Mouse (Mus musculus) cerebellum, adult 9-10 months (tissue): ENCODE data around the gene Lrrc51.
"Not testable (repeated sequence)": the region's sequence is repeated elsewhere in the genome, so short reads cannot be mapped to it uniquely, and the experiment has no call there.

ENCODE experiments used
- DNase-seq: peaks from one replicate; pipeline ENCODE4 v3.0.0; 2022

The Lrrc51 gene

DNA sequence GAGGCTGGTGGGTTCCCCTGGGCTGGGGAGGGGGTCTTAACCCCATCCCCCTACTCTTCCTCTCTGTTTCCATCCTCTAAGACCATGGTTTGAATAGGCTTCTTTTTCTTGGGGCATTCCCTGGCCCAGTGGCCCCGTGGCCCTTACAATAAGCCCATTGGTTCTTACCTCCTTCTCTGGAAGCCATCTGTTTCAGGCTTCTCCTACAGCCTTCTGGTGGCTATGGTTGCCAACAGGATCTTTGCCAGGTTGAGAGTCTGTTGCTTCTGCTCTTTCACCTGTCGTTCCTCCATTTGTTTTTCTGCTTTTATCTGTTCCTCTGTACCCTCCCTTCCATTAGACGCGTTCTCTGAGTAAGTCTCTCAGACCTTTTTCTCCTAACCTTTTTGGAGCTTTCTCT lies 3.9 kb upstream of the Lrrc51 start:
- peak; percentile 98 for DNase-seq

- peak; percentile 59 for DNase-seq
Measured at GRCm38 (mm10) chr7:101936996-101937395, 3.3 kb upstream of the Lrrc51 start.

GRCm38 (mm10) chr7:101935957-101936356 lies 2.3 kb upstream of the Lrrc51 start:
- DNase-seq, result peak; percentile 51

DNA sequence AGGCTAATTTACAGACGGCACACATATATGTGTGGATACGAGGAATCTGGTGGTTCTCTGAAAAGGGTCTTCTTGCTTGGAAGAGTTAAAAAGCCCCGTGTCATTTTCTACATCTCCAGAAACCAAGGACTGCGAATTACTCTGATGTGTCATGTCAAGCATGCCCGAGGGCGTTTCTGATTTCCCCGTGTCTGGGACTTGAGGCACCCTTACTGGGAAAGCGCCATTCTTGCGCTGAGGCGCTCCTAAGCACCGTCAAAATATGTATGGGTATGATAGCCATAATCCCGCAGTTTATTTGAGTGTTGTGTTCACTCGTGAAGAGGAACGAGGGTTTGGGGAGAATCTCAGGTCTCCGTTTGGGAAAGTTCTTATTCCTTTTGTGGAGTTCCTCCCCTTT lies 395 bp downstream of the Lrrc51 start:
- DNase-seq, result no peak

DNA sequence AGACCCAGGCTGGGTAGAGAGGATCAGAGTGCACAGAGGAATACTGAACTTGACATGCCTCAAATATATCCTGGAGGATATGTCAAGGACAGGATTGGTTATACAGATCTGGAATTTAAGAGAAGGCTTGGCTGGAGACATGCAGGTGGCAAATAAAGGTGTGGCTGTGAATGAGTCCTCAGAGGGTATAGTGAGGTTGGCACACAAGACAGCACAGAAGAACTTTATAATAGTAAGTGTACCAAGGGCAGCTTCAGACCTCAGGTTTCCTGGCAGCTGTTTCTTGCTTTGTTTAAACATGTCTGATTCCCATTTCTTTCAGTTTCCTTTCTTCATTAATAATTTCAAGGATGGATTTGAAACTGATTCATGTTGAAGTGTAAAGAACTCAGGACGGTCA lies 1.1 kb downstream of the Lrrc51 start:
- DNase-seq, result no peak

- no peak for DNase-seq
Measured at GRCm38 (mm10) chr7:101928093-101928492, 5.6 kb downstream of the Lrrc51 start.

DNA sequence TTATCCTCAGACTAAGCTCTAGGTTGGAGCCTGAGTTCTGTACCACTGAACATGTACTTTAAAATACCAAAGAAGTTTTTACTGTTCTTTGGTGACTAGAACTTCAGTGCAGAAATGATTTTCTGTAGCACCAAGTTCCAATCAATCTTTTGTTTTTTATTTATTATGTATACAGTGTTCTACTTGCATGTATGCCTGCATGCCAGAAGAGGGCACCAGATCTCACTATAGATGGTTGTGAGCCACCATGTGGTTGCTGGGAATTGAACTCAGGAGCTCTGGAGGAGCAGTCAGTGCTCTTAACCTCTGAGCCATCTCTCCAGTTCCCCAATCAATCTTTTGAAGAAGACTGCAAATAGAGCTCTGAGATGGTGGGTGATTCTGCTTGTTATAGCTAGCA lies 7.8 kb downstream of the Lrrc51 start:
- DNase-seq, result not testable (repeated sequence)

- peak; percentile 75 for DNase-seq
Measured at GRCm38 (mm10) chr7:101918071-101918470, 15.6 kb downstream of the Lrrc51 start.

GRCm38 (mm10) chr7:101911982-101912381 lies 21.7 kb downstream of the Lrrc51 start:
- no peak for DNase-seq

DNA sequence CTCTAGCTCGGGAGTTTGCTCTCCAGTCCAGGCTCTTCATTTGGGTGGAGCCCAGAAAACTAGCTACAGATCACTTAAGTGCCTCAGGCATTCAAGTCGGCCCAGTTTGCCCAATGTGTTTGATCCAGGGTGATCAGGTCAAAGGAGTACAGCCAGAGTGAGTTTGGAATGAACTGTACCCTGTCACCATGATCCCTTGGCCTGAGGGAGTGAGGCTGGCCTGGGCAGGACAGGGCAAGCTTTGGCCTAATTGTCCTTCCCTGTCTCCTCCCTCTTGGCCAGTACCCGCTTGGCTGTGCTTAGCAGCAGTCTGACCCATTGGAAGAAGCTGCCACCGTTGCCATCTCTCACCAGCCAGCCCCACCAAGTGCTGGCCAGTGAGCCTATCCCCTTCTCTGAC lies 23.6 kb downstream of the Lrrc51 start:
- no peak for DNase-seq

- DNase-seq, result no peak
Measured at GRCm38 (mm10) chr7:101908367-101908766, 25.3 kb downstream of the Lrrc51 start.

GRCm38 (mm10) chr7:101906696-101907095 lies 27.0 kb downstream of the Lrrc51 start:
- DNase-seq, result no peak

- no peak for DNase-seq
Measured at GRCm38 (mm10) chr7:101906287-101906681, 27.4 kb downstream of the Lrrc51 start, which contains the start of gene Tomt. TSS of gene Tomt (minus strand) at chr7:101906359.

DNA sequence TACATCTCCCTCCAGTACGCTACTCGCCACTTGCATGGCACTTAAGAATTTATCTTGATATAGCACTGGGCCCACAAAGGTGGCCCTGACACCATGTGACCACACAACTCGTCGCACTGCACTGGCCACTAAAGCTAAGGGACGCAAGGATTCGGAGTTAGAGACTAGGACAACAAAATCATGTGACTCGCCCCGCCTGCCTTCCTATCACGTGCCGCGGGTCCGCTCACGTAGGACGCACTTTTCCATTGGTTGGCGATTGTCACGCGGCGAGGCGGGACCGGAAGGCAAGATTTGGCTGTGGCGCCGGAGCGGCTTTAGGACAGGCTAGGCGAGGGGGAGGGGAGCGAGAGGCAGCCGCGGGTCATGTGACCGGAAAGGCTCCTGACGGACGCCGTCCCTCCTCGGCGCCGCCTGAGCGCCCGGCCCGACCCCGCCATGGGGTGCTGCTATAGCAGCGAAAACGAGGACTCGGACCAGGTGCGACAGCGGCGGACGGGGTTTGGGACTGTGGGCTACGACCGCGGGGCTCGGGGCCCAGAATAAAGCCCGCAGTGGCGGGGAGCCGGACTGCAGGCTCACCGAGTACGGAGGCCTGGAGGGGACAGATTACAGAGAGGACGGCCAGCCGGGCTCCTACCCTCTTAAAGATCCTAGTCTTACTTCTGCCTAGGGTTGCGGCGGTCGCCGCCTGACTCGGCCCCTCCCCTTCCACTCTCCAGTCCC lies 28.0 kb downstream of the Lrrc51 start, which contains the start of gene Lamtor1:
Lamtor1 (plus strand) TSS at position 344 of the 726 bp plus-strand sequence.
- DNase-seq, result peak; percentile 99

DNA sequence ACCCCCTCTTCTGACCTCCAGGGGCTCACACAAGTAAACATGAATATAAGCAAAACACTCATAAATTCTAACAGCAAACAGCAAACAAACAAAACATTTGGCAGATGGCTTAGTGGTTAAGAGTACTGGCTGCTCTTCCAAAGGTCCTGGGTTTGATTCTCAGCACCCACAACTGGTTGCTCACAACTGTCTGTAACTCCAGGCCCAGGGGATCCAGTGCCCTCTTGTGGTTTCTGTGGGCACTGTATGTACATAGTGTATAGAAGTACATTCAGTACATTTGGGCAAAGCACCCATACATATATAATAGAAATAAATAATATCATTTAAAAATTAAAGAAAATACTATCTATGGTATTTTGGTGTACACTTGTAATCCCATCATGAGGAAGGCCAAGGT lies 30.8 kb downstream of the Lrrc51 start:
- DNase-seq, result peak; percentile 31

DNA sequence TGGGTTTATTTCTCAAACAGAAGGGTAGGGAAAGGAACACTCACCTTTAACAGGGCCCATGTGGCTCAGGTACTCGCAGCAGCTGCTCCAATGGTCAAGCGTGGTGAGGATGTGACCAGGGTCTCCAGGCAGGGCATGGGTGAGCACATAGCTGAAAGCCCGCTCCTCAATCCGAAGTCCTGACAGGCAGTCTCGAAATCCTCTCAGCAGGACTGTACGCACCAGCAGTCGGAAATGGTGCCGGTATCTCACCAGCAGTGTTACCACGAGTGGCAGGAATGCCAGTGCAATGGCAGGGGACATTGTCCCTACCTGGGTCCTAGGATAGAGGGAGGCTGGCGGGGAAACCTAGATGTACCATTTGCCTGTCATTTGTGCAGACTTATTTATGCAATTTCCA lies 31.7 kb downstream of the Lrrc51 start:
- peak; percentile 28 for DNase-seq

GRCm38 (mm10) chr7:101900331-101901097 lies 33.2 kb downstream of the Lrrc51 start:
- DNase-seq, result no peak

DNA sequence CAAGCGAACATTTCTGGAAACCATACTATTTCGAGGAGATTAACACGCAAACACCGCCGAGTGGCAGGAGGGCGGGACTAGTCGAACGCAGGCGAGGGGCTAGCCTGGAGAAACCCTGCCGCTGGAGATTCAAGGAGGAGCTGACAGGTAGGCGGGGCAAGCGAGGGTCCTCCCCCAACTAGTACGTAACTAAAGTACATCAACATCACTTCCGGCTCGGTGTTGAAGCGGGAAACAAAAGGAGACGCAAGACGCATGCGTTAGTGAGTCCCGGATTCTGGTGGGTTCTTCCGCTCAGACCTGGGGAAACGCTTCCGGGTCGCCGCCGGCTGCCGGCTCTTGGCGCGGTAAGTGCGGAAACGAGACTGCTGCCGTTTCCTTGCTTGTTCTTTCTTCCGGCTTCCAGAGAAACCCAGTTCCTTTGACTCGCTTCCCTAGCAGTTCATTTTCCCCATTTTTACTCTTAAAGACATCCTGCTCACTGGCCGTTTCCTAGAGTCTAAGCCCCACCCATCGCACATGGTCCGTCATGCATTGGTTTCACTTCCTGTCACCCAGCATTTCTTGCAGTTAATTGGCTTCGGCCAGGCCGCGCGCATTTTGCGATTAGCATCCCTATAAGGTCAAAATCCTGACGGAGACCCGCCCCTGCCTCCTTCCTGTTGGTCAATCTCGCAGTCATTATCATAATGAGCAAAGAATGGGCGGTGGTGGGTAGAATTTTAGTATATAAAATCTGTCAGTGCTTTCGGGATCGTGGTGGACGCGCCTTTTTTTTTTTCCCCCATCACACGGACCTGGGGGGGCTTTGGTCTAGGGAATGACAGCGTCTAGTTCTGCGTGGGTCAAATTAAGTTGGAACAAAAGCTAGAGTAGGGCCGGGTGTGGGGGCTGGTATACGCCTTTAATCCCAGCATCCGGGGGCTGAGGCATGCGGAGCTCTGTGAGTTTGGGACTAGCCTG lies 37.3 kb downstream of the Lrrc51 start:
- peak; percentile 99 for DNase-seq

DNA sequence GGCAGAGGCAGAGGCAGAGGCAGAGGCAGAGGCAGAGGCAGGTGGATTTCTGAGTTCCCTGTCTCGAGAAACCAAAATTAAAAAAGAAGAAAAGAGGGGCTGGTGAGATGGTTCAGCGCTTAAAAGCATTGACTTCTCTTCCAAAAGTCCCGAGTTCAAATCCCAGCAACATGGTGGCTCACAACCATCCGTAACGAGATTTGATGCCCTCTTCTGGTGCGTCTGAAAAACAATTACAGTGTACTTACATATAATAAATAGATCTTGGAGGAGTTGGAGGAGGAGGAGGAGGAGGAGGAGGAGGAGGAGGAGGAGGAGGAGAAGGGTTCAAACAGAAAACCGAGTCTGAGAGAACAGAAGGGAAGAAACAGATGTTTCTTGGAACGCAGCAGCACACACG lies 38.0 kb downstream of the Lrrc51 start:
- no peak for DNase-seq

DNA sequence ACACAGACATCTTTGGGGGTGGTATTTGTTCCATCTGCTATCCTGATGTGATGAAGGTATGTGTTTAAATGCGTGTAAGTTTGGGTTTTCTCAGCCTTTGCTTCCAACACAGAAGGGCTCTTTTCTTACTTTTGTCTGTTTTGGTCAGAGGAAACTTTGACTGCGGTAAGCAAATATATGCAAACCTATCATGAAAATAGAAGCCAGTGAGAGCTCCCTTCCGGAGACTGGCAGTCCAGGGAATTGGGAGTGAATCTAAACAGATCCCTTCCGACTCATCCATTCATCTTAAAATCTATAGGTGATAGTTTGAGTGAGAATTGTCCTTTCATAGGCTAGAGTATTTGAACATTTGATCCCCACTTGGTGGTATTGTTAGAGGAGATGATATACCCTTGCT lies 45.2 kb downstream of the Lrrc51 start:
- DNase-seq, result no peak

DNA sequence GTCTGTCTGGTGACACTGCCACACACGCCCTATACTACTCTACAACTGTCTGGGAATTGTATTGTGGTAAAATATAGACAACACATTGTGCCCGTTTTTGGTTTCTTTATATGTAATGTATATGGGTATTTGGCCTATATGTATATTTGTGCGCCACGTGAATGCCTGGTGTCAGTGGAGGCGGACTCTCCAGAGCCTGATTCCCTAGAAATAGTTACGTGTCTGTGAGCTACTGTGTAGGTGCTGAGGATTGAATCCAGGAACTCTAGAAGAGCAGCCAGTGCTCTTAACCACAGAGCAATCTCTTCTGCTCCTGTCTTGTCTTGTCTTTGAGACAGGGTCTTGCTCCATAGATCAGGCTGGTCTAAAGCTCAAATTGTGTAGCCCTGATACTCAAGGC lies 47.4 kb downstream of the Lrrc51 start:
- no peak for DNase-seq

DNA sequence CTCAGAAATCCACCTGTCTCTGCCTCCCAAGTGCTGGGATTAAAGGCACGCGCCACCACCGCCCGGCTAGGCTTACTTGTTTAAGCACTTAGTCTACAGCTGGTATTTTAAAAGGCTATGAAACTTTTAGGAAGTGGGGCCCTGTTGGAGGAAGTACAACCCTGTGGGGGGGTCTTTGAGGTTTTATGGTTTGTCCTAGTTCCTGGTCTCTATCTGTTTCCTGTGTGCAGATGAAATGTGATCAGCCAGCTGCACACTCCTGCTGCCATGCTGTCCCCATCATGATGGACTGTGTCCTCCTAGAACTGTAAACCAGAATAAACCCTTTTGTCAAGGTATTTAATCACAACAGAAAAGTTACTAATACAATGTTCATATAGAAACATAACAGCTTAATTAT lies 49.5 kb downstream of the Lrrc51 start:
- no peak for DNase-seq
